Mouse (Mus musculus): ENCODE results near the gene Tulp1. TPM values are rescaled to one million over a fixed set of nuclear protein-coding genes. Genes with fewer than 3 reads are reported as not detected.
"Not testable (repeated sequence)": the region's sequence is repeated elsewhere in the genome, so short reads cannot be mapped to it uniquely, and the experiment has no call there.

Tulp1 gene
- total RNA-seq, 2 experiments from 2014 or later = not detected

GRCm38 (mm10) chr17:28369056-28369455, 4.0 kb upstream of the Tulp1 start:
- DNase-seq (ENCODE audit: low spot score) = no peak

- peak; percentile 83 for DNase-seq (ENCODE audit: low spot score)
Measured at GRCm38 (mm10) chr17:28368449-28368848, 3.4 kb upstream of the Tulp1 start.

DNA sequence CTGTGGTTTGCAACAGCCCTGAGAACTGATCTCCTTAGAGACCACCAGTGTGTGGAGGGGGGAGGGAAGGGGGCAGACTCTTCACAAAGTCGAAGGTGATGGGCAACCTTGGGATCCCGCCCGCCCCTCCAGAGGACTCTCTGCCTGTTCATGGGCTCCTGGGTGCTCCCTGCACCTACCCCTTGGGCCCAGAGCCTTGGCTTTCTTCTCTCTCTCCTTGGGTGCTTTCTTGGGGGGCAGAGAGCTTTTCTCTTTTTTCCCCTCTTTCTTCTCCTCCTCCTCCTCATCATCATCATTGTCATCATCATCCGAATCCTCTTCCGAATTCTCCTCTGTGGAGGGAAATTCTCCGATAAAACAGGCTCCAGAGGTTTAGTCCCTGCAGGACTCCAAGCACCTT, 1.5 kb downstream of the Tulp1 start:
- no peak for DNase-seq (ENCODE audit: low spot score)

- no peak for DNase-seq (ENCODE audit: low spot score)
Measured at GRCm38 (mm10) chr17:28362653-28363292, 2.2 kb downstream of the Tulp1 start.

DNA sequence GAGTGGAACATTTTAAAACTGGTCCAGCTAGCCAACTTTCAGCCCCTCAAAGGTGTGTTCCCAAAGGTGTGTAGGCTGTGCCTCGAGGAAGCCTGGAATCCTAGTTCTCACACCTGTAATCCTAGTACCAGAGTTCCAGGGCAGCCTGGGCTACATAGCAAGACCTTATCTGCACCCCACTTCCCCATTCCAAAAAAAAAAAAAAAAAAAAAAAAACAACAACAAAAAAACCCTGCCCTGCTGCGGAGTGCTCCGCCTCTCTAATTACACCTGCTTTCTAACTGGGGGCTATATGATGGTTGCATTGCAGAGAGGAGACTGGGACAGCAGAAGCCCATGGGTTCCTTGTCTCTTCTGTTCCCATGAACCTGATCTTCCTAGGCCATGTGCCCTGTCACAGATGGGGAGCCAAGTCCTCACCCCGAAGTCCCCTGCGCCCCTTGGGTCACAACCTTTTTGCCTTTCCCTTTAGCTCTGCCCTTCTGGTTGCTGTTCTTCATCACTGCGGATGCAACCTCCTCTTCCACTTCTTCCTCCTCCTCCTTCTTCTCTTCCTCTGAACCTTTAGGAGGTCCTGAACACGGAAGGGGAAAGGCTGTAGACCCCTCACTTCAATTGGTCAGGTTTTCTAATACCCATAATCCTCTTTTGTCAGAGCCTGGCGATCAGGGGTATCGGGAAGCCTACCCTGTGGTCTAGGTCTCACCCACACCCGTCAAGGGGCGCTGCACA, 2.9 kb downstream of the Tulp1 start:
- no peak for DNase-seq (ENCODE audit: low spot score)

- no peak for DNase-seq (ENCODE audit: low spot score)
Measured at GRCm38 (mm10) chr17:28360531-28361277, 4.3 kb downstream of the Tulp1 start.

- DNase-seq (ENCODE audit: low spot score) = not testable (repeated sequence)
Measured at GRCm38 (mm10) chr17:28358576-28359261, 6.3 kb downstream of the Tulp1 start.

DNA sequence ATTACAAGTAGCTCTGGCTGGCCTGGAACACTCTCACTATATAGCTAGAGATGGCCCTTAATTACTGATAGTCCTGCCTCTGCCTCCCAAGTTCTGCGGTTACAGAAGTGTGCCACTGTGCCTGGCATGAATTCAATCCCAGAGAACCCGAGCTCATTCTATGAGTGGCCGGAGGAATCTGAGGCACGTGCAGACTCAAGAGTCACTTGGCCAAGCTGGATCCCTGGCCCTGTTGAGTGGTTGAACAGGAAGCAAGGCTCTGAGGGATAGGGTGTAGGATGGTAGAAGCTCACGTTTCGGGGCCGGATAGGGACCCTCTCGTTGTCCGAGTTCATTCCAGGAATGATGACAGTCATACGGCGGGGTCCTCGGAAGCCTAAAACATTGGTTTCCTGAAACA, 9.2 kb downstream of the Tulp1 start:
- no peak for DNase-seq (ENCODE audit: low spot score)

DNA sequence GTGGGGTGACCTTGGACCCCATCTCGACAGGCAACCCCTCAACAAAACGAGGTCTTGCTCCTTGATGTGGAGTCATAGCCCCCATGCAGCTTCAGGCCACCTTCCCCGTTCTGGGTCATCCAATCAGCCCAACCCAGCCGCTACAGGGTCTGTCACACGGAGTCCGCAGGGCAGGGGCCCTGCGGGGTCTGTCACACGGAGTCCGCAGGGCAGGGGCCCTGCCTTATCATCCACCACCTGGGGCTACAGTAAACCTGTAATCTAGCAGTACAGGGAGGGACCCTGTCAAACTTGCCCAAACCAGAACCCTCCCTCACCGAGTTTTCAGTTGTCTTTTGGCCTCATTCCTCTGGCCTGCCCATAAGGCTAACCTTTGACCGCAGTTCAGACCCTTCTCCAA, 13.0 kb downstream of the Tulp1 start:
- DNase-seq (ENCODE audit: low spot score) = no peak

DNA sequence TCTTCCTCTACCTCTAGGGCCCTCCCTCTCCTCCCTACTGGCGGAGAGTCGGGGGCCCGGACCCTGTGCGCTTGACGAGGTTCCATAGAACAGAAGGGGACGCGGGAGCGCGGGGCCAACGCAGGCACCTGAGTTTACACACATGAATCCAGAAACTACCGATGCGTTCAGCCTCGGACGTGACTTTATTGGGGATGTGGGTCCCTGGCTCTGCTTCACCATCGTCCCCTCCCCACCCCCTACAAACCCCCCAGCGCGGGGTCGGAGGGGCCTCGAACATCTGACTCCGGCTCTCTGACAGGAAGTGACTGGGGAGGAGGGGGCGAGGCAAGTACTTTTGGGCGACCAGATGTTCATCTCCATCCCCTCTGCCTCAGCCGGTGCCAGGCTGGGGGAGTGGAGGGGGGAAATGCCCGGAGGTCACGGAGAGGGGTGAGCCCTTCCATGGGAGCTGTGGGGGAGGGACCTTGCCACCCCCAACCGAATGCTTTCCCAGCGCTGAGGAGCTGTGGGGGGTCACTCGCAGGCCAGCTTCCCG, 13.6 kb downstream of the Tulp1 start:
- no peak for DNase-seq (ENCODE audit: low spot score)

DNA sequence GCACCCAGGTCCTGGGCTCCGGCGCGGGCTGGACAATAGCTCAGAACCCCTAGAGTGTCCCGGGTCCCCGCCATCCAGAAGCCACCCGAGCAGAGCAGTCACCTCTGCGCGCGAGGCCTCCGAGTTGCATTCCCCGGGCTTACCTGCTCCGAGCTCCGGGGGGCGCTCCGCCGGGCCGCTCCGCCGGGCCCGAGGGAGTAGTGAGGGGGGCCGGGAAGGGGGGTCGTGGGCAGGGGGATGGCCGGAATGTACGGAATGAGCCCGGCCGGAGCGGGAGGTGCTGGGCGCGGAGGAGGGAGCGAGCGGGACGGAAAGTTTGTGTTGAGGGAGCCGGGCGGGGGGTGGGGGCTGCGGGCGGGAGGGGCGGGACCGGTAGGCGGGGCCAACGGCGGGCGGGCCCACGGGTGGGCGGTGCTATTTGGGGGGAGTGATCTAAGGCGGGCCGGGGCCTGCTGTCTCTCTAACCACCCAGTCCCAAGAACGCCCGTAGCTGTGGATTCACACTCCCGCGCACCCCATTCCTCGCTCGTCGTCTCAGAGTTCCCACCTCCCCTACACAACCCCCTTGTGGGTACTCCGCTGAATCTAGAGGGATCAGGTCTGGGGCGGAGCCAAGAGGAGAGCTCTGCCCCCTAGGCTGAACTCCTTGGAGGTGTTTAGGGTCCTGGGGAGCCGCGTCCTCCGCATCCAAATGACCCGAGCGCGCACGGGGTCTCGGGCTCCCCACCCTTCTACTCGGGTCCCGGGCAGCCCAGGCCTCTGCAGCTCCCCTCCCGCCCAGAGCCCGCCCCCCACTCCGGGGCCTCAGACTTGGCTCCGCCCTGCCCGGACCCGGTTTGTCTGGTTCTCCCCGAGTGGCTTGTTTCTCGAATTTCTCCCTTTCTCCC, 14.3 kb downstream of the Tulp1 start, which contains the start of gene Tead3:
Tead3 (minus strand) TSS at position 352 of the 887 bp plus-strand sequence.
- DNase-seq (ENCODE audit: low spot score) = peak; percentile 77

DNA sequence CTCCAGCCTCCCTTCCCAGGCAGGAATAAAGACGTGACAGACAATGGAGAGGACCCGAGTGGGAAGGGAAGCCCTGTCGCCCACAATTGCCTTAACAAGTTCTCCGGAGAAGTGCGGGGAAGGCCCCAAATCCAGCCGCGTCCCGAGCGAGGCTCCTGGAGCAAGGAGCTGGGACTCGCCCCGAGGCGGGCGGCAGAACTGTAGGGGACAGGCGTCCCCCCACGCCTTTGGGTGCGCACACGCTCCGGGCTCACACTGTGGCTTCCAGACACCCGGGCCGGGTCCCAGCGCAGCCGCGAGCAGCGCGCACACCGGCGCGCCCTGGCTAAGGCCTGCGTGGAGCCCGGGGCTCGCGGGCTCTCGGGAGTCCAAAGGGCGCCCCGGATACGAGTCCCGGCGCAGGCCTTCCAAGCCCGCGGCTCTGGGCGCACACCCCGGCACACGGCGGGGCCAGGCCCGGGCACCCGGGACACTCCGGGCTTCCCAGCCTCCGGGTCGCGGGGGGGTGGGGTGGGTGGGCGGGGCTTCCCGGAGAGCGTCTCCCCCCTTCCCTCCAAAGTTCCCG, 15.0 kb downstream of the Tulp1 start:
- peak; percentile 28 for DNase-seq (ENCODE audit: low spot score)

DNA sequence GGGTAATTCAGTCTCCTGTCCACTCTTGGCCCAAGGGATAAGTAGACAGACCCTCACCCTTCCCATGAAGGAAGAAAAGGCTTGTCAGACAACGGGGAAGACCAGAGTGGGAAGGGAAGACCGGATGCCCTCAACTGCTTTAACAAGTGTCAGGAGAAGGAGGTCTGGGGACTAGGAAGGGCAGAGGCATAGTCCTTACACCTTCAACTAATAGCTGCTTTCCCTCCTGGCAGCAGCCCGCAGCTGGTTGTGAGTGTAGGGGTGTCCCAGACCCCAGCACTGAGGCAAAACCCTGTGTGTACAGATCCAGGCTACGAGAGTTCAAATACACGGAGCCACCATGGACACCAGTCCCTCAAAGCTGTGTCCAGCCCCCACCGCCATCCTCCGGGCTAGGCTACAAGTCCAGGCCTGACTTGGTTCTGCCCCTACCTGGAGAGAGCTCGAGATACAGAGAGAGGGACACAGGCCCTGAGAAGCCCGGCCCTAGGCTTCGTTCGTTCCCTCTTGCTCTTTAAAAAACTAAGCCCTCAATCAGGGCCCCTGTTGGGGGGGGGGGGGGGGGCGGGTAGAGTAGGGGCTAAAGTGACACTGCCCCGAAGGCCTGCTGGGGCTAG, 15.7 kb downstream of the Tulp1 start:
- DNase-seq (ENCODE audit: low spot score) = no peak

GRCm38 (mm10) chr17:28348211-28348610, 16.8 kb downstream of the Tulp1 start:
- DNase-seq (ENCODE audit: low spot score) = no peak

DNA sequence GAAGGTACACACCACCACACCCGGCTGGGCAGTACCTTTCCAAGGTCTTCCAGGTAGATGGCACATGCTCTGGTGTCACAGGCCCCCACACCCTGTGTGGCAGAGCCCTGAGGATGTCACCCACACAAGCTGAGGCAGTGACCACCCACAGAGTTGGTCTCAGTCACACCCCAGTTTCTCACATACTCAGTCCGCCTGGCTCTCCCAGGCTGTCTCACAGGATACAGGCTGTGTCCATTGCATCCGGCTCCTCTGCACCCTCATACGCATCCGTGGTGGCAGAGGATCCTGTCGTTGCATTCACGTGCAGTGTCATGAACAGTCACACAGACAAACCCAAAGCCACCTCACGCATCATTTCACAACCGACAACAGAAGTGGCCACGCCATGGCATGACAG, 17.7 kb downstream of the Tulp1 start:
- DNase-seq (ENCODE audit: low spot score) = no peak

- DNase-seq (ENCODE audit: low spot score) = no peak
Measured at GRCm38 (mm10) chr17:28345882-28346281, 19.1 kb downstream of the Tulp1 start.

GRCm38 (mm10) chr17:28345271-28345721, 19.7 kb downstream of the Tulp1 start:
- DNase-seq (ENCODE audit: low spot score) = no peak

DNA sequence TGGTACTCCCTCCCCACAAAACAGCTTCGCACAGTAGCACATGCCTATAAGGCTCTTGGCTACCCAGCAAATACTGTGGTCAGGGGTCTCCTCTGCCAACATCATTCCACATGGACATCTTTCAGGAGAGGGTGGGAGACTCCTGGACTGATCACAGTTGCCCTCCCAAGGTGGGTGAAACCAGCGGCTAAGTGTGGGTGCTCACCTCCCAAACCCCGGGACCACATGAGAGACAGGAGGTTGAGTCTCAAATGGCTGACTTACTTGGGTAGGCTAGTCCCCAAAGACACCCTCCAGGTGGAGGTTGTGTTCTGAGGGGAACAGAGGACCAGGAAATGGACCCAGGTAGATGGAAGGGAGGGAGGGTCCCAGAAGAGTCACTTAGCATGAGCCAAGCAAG, 20.4 kb downstream of the Tulp1 start:
- DNase-seq (ENCODE audit: low spot score) = no peak

DNA sequence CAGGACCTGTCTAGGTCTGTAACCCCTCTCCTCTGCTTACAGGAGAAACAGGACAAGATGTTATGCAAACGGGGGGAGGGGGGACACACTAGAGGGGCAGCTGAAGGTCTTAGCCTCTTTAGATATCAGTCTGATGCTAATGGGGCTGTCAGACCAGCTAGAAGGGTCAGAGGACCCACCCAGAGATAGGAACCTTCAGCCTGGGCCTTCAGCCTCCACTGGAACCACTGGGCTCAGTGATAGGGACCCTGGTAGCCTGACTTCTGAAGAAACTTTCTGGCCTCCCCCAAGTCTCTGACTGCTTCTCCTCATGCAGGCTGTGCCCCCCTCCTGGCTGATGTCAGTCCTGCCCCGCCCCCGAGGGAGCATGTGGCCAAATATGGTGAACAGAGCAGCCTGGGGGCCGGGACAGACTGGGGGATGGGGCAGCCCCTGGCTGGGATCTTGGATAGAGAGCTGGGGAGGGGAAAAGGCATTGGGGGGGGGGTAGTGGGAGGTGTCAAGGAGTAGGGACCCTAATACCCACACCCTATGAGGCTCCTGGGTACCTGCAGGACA, 20.9 kb downstream of the Tulp1 start:
- no peak for DNase-seq (ENCODE audit: low spot score)

Data from gastrocnemius, adult 18-20 months (tissue).